Mouse (Mus musculus) spleen, adult 2 months (tissue): ENCODE data around the gene Fam173a. TPM values are rescaled to one million over a fixed set of nuclear protein-coding genes. Genes with fewer than 3 reads are reported as not detected.

Experiments used
- DNase-seq, 2 experiments: peaks; one replicate each; pipeline versions ENCODE4 v3.0.0 to v3.0.0-alpha.2; 2012 to 2021; ENCODE audit warnings: low spot score in 2 of 2, low read depth in 1 of 2
- H3K27ac ChIP-seq: fragments of 200-500 bp; 2 replicates; pipeline ENCODE4 v1.5.1; 2012; ENCODE audit warnings: low read length, inconsistent platforms; ENCODE audit not compliant: insufficient read depth
- H3K27me3 ChIP-seq: fragments of 200-500 bp; 2 replicates; pipeline ENCODE4 v1.6.1; 2012; ENCODE audit warnings: mild to moderate bottlenecking, moderate library complexity, low read length, inconsistent platforms; ENCODE audit not compliant: control insufficient read depth, insufficient read depth
- H3K36me3 ChIP-seq: fragments of 200-500 bp; 2 replicates; pipeline ENCODE4 v1.6.1; 2012; ENCODE audit warnings: mild to moderate bottlenecking, low read length, inconsistent platforms; ENCODE audit not compliant: control insufficient read depth, insufficient read depth
- H3K4me1 ChIP-seq: fragments of 200-500 bp; 2 replicates; pipeline ENCODE4 v1.6.1; 2011; ENCODE audit warnings: inconsistent platforms; ENCODE audit not compliant: control insufficient read depth, insufficient read depth, insufficient read length
- H3K4me3 ChIP-seq: fragments of 200-500 bp; 2 replicates; pipeline ENCODE4 v1.5.1; 2011; ENCODE audit warnings: mild to moderate bottlenecking, inconsistent platforms; ENCODE audit not compliant: insufficient read depth, insufficient read length; ENCODE audit errors: extremely low read depth
- CTCF ChIP-seq: fragments of 200-500 bp; IDR thresholded peaks from 2 replicates; pipeline ENCODE4 v1.5.1; 2011; ENCODE audit warnings: mild to moderate bottlenecking, inconsistent platforms; ENCODE audit not compliant: insufficient read depth, insufficient read length, insufficient replicate concordance; ENCODE audit errors: extremely low read depth
- POLR2A ChIP-seq: fragments of 200-500 bp; IDR thresholded peaks from 2 replicates; pipeline ENCODE4 v1.6.1; 2011; ENCODE audit warnings: low read depth, low read length, inconsistent platforms
- WGBS: fragments of 180-500 bp; shearing (Covaris S2); methylation state at CpG from one replicate; pipeline ENCODE4 v1.1.7; 2018; 5-methylcytosine and 5-hydroxymethylcytosine counted together
- polyA plus RNA-seq: library from polyadenylated mRNA; depleted of rRNA; stranded (reverse); fragments of >200 nt; gene quantifications from 2 replicates; pipeline ENCODE4 v1.2.3, GENCODE M21; 2012

Fam173a gene
- polyA plus RNA-seq, 1 experiment: 96.7 TPM

GRCm38 (mm10) chr17:25837076-25837410 is 44.3 kb upstream of the Fam173a start, which contains the start of gene Rhbdl1:
TSS of gene Rhbdl1 (minus strand) at chr17:25837295.
- 14% methylated on average over 29 of the region's 29 CpGs for WGBS
- no peak within 1 kb of the TSS; the same call in 1 of the 2 replicates for H3K4me3 ChIP-seq
- H3K36me3 ChIP-seq: peaks cover 27% of the 10 kb centered on the region
- H3K27me3 ChIP-seq: no peaks in the 10 kb centered on the region
- H3K4me1 ChIP-seq: peaks cover 11% of the 10 kb centered on the region
- H3K27ac ChIP-seq: no peak within 1 kb of the TSS
- TF ChIP-seq CTCF (no peak), POLR2A (no peak)
- no peak for DNase-seq

- Histone ChIP-seq H3K4me1 (peaks cover 16% of the 10 kb centered on the region), H3K27me3 (no peaks in the 10 kb centered on the region), H3K36me3 (peaks cover 24% of the 10 kb centered on the region), H3K27ac (no peak overlapping the region), H3K4me3 (no peak overlapping the region; the same call in 1 of the 2 replicates)
- no peak for DNase-seq
- TF ChIP-seq POLR2A: no peak
- no peak for TF ChIP-seq CTCF
- 29% methylated on average over 23 of the region's 23 CpGs for WGBS
Observed at GRCm38 (mm10) chr17:25836397-25837075, 43.8 kb upstream of the Fam173a start.

- H3K4me3 ChIP-seq: no peak overlapping the region
- 91% methylated on average over 16 of the region's 16 CpGs for WGBS
- no peak overlapping the region for H3K27ac ChIP-seq
Observed at GRCm38 (mm10) chr17:25835816-25836215, 43.1 kb upstream of the Fam173a start.

GRCm38 (mm10) chr17:25835301-25835700 is 42.6 kb upstream of the Fam173a start:
- H3K27me3 ChIP-seq: no peaks in the 10 kb centered on the region
- peaks cover 23% of the 10 kb centered on the region for H3K36me3 ChIP-seq
- 92% methylated on average over 7 of the region's 7 CpGs for WGBS
- H3K27ac ChIP-seq: no peak overlapping the region
- H3K4me1 ChIP-seq: peaks cover 17% of the 10 kb centered on the region
- H3K4me3 ChIP-seq: no peak overlapping the region
- DNase-seq: no peak
- TF ChIP-seq POLR2A (no peak), CTCF (no peak)

More at GRCm38 (mm10) chr17:25835816-25836215, 43.1 kb upstream of the Fam173a start:
- DNase-seq: no peak
- Histone ChIP-seq H3K27me3 (no peaks in the 10 kb centered on the region), H3K4me1 (peaks cover 17% of the 10 kb centered on the region), H3K36me3 (peaks cover 24% of the 10 kb centered on the region)
- TF ChIP-seq POLR2A: no peak
- TF ChIP-seq CTCF: no peak

GRCm38 (mm10) chr17:25834595-25835222 is 42.0 kb upstream of the Fam173a start:
- H3K27me3 ChIP-seq: no peaks in the 10 kb centered on the region
- peaks cover 18% of the 10 kb centered on the region for H3K36me3 ChIP-seq
- 95% methylated on average over 12 of the region's 12 CpGs for WGBS
- H3K4me1 ChIP-seq: peaks cover 17% of the 10 kb centered on the region
- H3K27ac ChIP-seq: no peak overlapping the region
- DNase-seq: no peak
- H3K4me3 ChIP-seq: no peak overlapping the region
- no peak for TF ChIP-seq CTCF
- no peak for TF ChIP-seq POLR2A

- TF ChIP-seq CTCF: no peak
- TF ChIP-seq POLR2A: no peak
- 59% methylated on average over 6 of the region's 6 CpGs for WGBS
- peaks cover 24% of the 10 kb centered on the region for H3K4me1 ChIP-seq
- H3K4me3 ChIP-seq: peak overlapping the region; percentile 90; the same call in 1 of the 2 replicates
- H3K27me3 ChIP-seq: no peaks in the 10 kb centered on the region
- peaks cover 12% of the 10 kb centered on the region for H3K36me3 ChIP-seq
- peak overlapping the region; percentile 86; the same call in 1 of the 2 replicates for H3K27ac ChIP-seq
- no peak for DNase-seq
Observed at GRCm38 (mm10) chr17:25833961-25834594, 41.4 kb upstream of the Fam173a start.

GRCm38 (mm10) chr17:25833291-25833663 is 40.6 kb upstream of the Fam173a start, which contains the start of gene Stub1:
TSS of gene Stub1 (minus strand) at chr17:25833404.
- Histone ChIP-seq H3K4me3 (peak within 1 kb of the TSS; percentile 90), H3K27ac (peak within 1 kb of the TSS; percentile 86), H3K36me3 (peaks cover 12% of the 10 kb centered on the region), H3K4me1 (peaks cover 27% of the 10 kb centered on the region), H3K27me3 (no peaks in the 10 kb centered on the region)
- TF ChIP-seq POLR2A: no peak
- no peak for TF ChIP-seq CTCF
- peak in 1 of 2 experiments; percentile 65 for DNase-seq
- WGBS: under 1% methylated on average over 24 of the region's 24 CpGs
